Mouse (Mus musculus): ENCODE measurements around the gene Izumo1r. TPM values are rescaled to one million over a fixed set of nuclear protein-coding genes. Genes with fewer than 3 reads are reported as not detected.

The Izumo1r gene
- polyA plus RNA-seq, 1 experiment = 0.89 TPM

DNA sequence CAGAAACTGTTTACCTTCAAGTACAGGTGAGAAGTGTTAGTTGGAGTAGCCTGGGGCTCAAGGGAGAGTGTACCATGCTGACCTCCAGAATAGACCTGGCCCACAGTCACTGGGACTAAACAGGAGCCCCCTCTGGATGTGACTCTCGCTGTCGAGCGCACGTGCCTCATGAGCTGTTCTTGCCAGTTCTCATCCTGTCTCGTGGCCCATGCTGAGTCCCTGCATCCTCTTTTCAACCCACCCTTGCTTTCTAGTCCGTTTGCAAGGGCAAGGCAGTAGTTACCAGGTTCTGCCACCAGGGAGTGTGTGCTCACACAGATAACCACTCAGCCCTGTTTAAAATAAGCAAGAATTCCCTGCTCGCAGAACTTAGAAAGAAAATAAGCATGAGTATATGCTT lies 36.8 kb downstream of the Izumo1r start:
- DNase-seq (ENCODE audit: low read depth) = no peak

DNA sequence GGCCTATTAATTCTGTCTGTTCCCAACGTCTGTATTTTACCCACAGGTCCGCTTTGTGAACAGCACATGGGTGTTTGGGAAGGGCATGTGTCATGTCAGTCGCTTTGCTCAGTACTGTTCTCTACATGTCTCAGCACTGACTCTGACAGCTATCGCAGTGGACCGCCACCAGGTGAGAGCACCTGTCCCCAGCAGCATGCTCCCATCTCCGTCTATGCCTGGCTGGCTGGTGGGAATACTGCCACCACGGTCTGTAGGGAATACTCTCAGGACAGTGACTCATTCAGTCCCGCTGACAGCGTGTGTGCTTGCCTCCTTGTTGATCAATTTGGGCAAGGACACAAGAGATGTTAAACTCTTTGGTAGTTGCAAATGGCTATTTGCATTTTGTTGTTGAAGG lies 39.0 kb downstream of the Izumo1r start:
- no peak for DNase-seq (ENCODE audit: low read depth)

DNA sequence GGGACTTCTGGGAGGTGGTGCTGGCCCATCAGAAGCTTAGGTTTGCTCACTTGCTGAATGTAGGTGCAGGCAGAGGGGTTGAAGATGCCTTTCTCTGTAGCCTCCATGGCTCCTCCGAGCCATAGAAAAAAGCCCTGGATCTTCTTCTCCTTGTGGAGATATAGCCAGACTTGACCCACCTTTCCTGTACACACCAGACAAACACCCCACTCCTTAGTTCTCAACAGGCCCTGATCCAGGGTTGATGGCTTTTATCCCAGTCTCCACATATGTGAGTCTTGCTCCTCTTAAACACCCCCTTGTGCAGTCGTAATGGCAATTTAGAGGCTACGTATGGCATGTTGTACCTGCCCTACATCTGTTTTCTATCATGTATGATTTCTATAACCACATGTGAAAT lies 40.6 kb downstream of the Izumo1r start:
- no peak for DNase-seq (ENCODE audit: low read depth)

DNA sequence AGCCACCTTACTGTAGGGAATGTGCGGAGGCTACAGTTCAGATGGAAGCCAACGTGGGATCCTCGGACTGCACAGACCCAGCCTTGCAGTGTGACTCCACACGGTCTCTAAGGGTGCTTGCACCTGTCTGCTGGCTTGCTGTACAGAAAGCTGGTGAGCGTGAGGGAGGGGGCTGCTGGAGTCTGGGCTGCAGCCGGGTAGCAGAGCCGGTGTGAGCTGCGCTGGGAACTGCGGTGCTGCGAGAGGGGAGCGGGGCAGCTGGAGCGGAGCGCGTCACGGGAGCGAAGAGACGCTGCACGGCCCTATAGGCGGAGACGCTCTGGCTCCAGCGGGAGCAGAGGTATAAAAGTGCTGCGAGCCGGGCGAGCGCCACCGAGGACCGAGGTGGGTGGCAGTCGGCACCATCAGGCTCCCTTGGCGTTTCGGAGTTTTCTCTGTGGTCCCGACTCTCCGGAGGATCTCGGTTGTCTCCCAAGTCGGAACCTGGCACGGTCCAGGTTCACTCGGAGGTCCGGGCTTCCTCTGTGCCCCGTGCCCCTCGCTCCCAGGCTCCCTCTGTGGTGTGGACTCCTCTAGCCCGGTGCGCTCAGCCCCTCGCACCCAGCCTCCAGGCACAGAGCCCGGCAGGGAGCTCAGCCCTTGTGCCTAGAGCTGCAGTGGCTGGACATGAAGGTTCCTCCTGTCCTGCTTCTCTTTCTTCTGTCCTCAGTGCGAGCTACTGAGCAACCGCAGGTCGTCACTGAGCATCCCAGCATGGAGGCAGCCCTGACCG lies 43.7 kb downstream of the Izumo1r start, which contains the start of gene Gpr83:
Gene Gpr83 (plus strand): TSS at position 343 of the 772 bp plus-strand sequence.
- no peak for DNase-seq (ENCODE audit: low read depth)

DNA sequence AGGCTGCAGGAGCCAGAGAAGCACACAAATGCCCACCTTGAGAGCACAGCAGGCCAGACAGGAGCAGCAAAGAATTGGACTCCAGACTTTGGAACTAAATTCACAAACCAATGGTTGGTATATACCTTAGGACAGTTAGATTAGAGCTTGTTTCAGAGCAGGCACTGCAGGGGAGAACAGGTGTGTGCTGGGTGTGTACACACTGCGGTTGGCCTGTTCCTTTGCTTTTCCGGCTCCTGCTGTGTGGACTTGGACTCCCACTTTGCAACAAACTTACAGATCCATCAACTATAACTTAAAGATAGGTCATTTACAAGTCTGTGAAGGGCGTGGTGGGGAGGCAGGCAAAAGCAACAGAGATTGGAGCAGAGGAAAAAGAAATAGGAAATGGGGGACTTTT lies 45.0 kb downstream of the Izumo1r start:
- no peak for DNase-seq (ENCODE audit: low read depth)

DNA sequence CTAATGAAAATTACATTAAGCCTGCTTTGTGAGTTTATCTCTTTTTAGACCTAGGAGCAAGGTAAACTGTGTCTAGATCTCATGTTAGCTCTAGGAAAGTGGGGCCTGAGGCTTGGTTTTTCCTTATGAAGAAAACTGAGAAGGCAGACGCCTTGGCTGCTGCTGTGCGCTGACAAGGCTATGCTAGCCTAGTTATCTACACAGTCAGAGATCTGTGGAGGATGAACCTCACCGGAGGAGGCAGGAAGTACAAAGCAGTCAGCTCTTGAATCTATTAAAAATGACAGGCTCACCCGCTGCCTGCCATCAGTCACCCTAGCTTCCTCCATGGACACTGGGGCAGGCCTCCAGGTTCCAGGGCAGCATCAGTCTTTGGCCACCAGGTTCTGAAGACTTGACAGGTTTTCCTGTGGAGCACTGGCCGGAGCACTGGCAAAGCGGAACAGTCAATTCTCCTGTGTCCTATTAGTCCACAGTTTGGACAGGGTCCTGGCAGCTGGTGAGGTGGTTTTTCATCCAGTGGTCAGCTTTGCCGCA lies 45.5 kb downstream of the Izumo1r start:
- no peak for DNase-seq (ENCODE audit: low read depth)

DNA sequence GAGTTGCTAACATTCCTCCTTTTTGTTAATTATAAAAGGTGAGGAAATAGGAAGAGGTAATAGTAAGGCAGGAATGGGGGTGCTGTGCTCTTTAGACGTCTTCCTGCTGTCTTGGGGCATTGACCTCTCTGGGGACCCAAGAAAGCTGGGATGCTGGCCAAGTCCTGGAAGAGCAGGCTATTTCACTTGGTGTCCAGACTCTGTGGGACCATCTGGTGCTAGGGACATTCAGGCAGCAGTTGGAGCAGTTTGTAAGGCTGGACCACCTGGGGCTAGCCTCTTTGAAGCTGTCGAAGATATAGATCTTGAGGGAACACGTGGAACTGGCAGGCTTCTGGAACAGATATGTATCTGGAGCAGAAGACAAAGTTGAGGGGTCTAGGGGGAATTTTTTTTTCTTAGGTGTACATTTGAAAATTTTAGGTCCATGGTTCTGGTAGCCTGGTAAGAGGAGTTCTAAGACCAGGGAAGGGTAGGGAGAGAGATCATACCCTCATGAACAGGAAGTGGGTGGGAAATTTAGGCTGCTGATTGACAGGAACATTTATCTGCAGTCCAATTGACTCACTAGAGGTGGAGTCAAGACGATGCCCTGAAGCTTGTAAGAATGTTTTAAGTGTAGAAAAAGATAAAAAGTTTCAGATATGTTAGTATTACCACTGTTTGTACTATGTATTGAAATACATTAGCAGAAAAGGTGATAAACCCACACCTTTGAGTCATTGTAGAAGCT lies 46.7 kb downstream of the Izumo1r start:
- DNase-seq (ENCODE audit: low read depth) = no peak

DNA sequence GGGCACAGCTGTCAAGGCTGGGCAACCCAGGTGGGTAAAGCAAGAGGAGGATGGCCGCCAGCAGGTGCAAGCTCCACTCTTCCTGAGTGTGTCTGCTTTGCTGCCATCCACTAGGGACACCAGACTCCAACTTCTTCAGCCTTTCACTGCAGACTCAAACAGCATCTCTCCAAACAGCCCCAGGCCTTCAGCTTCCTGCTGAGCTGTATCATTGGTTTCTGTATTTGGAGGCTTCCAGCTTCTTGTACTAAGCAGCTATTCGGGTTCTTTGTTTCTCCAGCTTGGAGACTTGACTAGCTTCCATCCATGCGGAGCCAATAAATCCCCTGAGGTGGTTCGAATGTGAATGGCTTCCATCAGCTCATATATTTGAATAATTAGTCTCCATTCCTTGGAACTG lies 49.2 kb downstream of the Izumo1r start:
- DNase-seq (ENCODE audit: low read depth) = no peak

DNA sequence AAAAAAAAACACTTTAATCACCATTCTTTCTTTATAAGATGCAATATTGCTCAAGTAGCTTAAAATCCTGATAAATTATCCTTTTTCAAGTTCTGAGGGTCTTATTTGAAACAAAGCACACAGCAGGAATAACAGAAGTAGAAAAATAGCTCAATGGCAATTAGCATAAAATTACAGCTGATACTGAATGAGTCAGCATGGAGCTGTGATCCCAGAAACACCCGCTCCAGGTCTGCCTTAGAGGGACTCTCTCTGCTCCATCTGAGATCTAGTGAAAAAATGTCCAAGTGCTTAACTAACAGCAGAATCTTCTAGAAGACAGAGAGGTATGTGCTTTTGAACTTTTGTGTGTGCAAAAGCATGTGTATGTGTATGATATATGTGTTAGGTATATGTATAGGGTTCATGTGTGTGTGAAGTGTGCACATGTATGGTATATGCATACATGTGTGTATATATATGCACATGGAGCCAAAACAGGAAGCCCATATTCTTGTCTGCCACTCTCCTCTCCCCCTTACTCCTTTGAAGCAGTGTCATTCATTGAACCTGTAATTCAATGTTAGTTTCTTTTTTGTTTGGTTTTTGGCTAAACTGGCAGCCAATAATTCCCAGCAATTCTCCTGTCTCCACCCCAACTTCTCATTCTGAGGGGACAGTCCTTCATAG lies 55.3 kb downstream of the Izumo1r start:
- no peak for DNase-seq (ENCODE audit: low read depth)

DNA sequence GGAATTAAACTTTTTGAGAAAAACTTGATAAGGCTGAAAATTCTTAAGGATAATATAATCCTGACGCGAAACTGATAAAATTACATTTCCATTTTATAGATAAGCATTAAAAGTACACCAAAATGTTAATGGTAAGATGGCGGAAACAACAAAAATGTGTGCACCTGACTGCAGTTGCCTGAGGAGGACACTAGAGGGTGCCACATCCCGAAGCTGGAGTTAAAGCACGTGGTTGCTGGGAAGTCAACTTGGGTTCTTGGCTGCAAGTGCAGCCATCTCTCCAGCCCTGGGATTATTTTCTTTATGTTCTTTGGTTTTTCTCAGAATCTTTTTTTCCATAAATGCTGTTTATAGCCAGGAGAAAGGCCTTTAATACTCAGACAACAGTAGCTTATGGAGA lies 57.3 kb downstream of the Izumo1r start:
- no peak for DNase-seq (ENCODE audit: low read depth)

DNA sequence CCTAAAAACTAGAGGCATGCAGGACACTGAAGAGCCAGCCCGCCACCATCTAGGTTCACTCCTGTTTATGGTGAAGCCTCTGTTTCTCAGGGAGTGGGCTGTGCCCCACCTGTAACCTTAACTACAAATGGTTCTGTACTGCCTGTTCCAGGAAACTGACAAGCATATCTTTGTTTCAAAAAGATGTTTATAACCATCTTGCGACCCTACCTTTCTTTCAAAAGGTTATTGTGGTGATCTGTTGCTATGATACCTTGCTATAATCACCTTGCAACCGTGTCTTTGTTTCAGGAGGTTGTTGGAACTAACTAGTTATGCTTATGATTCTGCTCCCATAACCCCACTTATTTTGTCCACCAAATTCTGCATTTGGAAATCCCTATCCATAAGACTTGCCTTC lies 59.8 kb downstream of the Izumo1r start:
- no peak for DNase-seq (ENCODE audit: low read depth)

DNA sequence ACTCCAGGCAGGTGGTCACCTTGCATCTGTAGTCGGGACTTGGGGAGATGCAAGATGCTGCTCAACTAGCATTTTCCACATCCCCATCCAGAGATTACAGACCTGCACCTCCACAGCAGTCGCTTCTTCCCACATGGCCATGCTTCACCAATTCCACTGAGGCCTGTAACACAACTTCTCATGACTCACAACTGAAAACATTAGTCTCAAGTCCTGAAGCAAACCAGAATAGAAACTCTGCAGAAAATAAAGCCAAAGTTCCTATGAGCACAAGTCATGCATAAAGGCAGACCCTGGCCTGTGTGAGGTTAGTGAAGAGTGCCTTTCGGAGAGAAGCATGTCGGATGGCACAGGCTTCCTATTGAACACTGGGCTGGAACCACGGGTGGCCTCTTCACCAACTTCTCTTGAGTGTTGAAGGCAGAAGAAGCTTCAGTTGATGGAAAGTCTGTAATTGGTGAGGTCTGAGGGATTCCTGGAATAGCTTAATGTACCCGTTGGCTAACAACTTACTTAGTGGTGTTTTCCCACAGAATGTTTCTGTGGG lies 60.4 kb downstream of the Izumo1r start:
- DNase-seq (ENCODE audit: low read depth) = no peak

DNA sequence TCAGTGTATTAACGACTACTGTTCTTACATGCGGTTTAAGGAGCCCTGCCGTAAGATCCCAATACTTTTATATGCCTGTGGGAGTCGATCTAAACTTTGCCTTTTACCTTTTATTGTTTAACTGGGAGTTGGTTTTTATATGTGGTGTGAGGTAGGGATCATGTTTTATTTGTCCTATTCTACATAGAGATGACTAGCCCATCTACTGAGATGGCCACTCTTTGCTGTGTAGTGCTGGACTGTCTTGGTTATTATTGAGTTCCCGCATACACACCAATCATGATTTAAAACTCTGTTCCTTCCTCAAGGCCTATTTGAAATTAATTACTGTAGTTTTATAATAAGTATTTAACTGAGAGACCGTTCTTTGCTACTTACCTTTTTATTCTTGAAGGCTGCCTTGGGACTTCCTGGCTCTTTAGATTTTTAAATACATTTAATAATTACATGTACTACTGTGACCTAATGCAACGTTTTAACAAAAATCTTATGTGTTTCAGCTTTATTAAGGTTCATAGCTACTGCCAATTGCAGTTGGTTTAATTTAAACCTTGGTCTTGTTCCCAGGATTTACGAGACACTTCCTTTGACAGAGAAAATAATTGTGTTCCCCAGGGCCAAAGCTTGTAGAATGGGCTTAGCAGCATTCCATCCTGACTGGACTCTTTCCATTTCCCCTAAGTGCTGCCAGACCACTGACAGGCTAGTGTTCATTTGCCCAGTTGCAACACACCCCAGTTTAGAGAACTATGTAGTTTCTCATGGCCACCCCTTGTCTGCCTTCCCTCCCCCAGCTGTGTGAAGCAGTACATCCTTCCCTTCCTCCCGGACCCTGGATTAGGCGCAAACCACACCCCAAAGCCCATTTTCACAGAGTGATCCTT lies 61.6 kb downstream of the Izumo1r start:
- peak; percentile 79 for DNase-seq (ENCODE audit: low read depth)

DNA sequence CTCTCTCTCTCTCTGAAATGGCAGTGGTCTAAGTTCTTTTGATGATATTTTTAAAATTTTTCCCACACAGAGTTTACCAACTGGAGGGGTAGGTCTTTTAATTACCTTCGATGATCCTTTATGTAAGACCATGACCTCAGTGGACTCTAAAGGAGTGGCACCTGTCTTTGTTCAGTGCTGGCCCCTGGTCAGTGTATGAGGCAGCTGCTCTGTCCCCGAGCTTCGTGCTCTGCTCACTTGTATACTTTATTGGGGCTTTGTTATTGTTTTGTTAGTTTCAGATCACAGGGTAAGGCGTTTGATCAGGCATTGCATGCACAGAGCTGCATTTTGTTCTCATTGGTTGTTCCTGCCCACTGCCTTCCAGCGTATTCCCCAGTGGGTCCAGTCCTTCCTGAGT lies 63.8 kb downstream of the Izumo1r start:
- no peak for DNase-seq (ENCODE audit: low read depth)

DNA sequence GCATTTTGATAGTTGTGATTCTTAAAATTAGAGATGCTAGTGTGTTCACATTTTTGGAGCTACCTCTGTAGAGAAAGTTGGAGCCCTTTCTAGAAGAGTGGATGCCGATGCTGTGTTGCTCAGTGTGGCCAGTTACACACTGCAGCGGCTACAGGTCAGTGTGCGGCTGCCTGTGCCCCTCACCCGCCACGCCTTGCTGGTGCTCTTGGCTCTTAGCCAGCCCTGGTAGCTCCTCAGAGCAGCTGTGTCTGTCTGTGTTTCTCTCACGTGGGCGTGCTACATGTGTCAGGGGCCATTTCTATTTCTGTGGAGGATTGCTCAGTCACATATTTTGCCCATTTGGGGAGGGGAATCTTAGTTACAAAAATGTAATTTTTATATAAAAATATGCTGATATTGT lies 64.2 kb downstream of the Izumo1r start:
- DNase-seq (ENCODE audit: low read depth) = no peak

Other genes with a start within 250 kb of the Izumo1r start
- 7.1 and 7.4 TPM in 2 replicates for gene Piwil4, start 163.2 kb downstream of the Izumo1r start, polyA plus RNA-seq (2012; rRNA removed)
- gene Fut4, start 151.6 kb downstream of the Izumo1r start, polyA plus RNA-seq (2012; rRNA removed) = 12.0 and 18.6 TPM in 2 replicates
- 0.41 and 0.99 TPM in 2 replicates for gene 1700012B09Rik, start 132.9 kb downstream of the Izumo1r start, polyA plus RNA-seq (2012; rRNA removed)
- gene Mre11a, start 119.3 kb downstream of the Izumo1r start, polyA plus RNA-seq (2012; rRNA removed) = 4.5 and 5.3 TPM in 2 replicates
- 8.7 and 10.8 TPM in 2 replicates for gene Ankrd49, start 119.1 kb downstream of the Izumo1r start, polyA plus RNA-seq (2012; rRNA removed)
- 0.05 TPM in 1 of 2 replicates, not detected in the other for gene Gpr83, start 43.7 kb downstream of the Izumo1r start, polyA plus RNA-seq (2012; rRNA removed)
- 5.0 and 5.8 TPM in 2 replicates for gene Panx1, start 141.5 kb upstream of the Izumo1r start, polyA plus RNA-seq (2012; rRNA removed)
- gene Hephl1, start 208.2 kb upstream of the Izumo1r start, polyA plus RNA-seq (2012; rRNA removed) = 0.20 and 2.8 TPM in 2 replicates